Mouse (Mus musculus) layer of hippocampus, postnatal 36 days (tissue): ENCODE results near the gene Bmpr1b. TPM values are rescaled to one million over a fixed set of nuclear protein-coding genes. Genes with fewer than 3 reads are reported as not detected.
"Not testable (repeated sequence)": the region's sequence is repeated elsewhere in the genome, so short reads cannot be mapped to it uniquely, and the experiment has no call there.

Source experiments
- DNase-seq, 2 experiments: peaks; one replicate each; pipeline ENCODE4 v3.0.0; 2022
- total RNA-seq, 2 experiments: library from RNA; stranded (reverse); gene quantifications; 2 replicates each; pipeline ENCODE4 v1.2.3; 2021

Bmpr1b gene
- total RNA-seq: 10 to 100 TPM; 18.7 to 19.0 TPM

DNA sequence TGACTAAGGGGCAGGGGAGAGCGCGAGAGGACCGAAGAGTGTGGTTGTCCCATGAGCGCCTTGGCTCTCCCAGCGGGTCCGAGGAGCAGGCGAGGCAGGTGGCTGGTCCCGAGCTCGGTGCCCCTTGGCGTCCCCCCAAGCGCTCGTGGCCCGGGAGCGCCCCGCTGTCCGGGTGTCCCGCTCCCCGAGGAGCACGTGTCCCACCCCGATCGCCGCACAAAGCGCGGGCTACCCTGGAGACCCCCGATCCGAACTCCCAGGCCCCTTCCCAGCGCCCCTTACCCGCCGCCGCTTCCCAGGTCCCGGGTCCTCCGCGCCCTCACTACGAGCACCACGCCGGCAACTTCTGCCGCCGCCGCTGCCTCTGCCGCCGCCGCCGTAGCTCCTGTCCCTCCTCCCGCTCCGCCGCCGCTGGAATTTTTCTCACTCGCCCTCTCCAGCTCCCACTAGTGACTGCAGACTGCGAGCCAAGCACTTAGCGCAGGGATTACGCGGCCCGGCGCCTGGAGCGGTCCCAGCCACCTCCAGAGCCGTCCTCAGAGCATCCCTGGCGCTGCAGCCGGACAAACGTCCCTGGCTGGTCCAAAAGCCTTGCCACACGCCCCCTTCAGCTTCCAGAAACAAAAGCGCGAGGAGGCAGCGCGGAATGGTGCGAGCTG, at the start of gene Bmpr1b:
Bmpr1b (minus strand) TSS at position 563 of the 659 bp plus-strand sequence.
- peak; percentile 51 to 61 for DNase-seq

DNA sequence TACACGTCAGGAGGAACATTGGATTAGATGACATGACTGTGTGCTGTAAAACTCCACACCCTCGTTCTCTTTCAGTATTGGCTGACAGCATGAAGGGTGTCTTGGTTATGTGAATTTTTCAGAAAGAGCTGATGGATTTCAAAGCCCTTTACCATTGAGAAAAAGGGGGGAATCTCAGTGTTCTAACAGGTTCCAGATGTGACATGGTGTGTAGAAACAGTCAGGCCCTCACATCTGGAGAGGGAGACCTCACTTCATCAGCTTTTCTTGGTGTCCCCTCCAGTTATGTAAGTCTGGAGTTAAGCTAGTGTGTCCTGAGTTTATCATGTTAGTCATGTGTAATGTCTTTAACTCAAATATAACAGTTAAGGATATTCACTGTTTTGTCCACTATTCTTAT, 43.6 kb upstream of the Bmpr1b start:
- DNase-seq: no peak

DNA sequence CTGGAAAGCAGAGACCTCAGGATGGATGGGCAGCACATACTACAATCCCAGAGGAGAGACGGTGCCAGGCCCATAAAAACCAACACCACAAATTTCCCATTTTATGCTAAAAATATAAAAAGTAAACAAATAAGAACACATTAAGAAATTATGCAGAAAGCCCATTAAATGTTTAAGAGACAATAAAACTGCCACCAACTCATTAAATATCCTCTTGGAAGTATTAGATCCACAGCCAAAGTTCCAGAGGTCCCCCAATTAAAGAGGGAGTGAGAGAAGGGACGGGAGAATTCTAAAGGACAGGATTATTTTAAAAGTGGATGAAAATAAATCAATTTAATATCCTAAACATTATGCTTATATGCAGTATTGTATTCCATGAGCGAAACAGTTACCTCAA, 43.0 kb upstream of the Bmpr1b start:
- DNase-seq: no peak

DNA sequence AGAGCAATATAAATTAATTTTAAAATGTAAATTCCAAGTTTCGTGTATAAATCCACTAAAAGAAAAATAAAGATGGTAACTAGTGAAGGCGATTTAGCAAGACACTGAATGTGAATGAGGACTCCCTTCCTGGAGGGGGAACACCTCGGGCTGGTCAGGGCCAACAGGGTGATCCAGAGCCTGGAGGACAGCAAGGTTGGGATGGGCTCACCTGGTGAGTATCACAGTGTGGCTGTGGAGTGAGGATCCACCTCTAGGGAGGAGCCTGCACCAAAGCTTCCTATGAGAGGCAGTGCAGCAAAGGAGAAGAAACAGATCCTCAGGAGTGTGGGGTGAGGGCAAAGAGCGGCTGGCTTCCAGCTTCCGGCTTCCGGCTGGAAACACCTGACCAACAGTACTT, 40.8 kb upstream of the Bmpr1b start:
- no peak for DNase-seq

DNA sequence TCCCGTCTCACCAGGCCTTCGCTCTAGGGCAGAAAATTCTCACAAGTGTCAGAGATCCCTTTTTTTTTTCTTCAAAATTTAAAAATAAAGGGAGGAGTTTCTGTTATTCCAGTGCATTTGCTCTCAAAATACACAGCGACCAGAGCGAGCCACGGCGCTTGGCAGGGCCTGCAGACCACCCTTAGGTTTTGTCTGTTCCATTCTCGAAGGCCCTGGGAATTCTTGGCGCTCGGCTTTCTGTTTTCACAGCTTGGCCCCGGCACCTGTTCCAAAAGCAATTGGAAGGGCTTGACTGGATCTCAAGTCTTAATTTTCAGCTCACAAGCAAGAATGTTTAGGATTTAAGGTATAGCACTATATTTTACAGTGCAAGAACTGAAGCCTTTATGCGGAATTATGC, 39.8 kb upstream of the Bmpr1b start:
- no peak for DNase-seq

DNA sequence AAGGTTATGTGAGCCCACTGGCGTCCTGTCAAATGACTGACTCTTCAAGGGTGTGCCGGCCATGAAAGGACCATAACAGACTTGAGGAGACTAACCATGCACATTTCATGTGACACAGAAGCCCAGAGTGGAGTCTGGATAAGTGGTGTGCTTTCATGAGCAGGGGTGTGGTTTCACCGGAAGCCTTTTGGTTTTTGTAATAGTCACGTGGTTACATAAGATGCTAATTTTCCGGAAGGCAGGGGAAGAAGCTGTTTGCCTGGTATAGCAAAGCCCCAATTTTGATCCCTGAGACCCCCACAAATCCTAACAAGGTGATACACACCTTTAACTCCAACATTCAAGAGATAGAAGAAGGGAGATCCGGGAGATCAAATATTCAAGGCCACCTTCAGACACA, 38.3 kb upstream of the Bmpr1b start:
- no peak for DNase-seq

DNA sequence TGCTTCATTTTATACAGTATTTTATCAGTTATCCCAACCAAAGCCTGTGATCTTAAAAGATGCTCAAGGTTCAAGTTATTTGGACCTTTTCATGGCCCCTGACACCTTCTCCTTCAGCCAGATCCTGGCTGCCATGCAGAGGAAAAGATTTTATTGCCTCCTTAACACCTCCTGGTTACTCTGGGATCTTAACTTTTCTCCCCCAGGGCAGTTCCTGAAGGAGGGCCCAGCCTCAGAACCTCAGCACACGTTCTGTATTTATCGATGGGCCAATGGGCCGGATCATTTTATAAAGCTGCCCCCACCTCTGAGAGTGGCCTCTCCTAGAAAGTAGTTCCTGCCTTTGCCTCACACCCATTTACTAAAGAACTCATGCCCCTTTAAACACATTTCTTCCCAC, 37.1 kb upstream of the Bmpr1b start:
- DNase-seq: no peak

DNA sequence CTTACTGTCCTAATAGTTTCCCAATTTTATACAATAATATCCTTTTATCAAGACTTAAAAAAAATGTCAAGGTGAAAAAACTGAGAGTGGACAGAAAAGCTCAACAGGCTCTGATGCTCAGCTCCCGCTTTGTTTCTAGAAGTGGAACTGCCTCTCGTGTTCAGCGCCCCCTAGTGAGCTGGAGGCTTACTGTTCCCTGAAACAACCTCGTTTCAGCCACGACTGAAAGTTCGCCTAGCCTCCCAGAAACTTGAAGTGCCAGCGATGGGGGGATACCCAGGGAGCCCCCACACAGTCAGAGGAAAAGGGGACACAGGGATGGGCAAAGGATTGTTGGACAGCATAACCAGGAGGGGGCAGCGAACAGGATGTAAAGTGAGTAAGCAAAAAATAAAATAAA, 26.9 kb upstream of the Bmpr1b start:
- no peak for DNase-seq

DNA sequence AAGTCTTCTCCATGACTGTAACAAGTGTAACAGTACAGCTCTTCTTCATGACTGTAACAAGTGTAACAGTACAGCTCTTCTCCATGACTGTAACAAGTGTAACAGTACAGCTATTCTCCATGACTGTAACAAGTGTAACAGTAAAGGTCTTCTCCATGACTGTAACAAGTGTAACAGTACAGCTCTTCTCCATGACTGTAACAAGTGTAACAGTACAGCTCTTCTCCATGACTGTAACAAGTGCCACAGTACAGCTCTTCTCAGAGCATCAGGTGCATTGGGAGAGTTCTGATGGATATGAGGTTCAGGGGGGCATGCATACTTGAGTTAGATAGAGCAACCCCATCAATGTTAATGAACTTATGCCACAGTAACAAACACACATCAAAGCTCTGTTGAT, 22.4 kb upstream of the Bmpr1b start:
- not testable (repeated sequence) for DNase-seq

DNA sequence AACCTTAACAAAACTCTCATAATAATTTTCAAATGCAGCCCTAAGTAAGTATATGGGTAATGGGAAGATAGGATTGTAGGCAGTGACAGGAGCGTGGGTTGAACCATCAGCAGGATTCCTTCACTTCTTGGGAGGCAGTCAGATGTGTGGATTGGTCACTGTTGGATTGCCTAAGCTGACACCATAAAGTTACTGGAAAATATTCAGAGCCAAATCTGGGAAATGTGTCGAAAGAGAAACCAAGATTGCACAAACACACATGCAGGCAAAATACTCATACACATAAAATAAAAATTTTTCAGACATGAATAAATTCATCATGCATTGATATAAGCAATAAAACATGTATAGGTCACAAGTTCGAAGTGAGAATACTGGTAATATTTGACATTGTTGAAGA, 17.3 kb upstream of the Bmpr1b start:
- no peak for DNase-seq

DNA sequence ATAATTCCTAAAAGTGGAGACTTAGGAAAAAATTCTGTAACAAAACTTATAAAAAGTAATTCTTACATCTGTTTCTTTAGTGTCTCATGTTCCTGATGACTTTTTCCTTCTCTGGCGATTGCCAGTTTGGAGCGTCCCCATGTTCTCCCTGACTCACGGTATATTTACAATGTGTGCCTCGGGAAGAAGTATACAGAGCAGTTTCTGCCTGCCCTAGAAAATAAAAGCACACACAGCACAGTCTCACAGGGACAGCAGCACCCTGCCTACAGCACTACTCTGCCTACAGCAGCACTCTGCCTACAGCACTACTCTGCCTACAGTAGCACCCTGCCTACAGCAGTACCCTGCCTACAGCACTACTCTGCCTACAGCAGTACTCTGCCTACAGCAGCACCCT, 4.8 kb upstream of the Bmpr1b start:
- DNase-seq: no peak

DNA sequence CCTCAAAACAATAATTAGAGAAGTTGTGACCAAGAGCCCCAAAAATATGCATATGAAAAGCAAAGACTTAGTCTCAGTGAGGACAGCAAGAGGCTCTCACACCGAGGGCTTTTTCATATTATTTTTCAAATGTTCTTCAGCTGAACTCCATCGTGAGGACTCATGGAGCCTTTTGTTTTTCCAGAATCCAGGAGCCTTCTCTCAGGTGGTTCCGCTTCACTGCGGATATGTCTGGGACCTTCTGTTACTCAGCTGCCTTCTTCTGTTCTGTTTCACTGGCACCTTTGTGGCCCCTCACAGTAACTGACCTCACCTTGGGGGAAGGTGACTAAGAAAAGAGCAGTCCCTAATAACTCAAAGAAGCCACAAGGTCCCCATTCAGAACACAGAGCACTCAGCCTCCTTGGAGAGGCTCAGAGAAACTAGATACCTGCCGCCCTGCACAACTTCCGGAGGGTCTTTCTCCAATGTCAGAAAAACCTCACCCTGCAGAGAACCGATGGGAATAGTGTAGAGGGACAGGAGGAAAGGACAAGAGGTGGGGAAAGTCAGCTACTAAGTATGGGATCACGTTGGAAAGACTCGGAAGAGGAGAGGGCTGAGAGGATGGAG, 868 bp downstream of the Bmpr1b start:
- DNase-seq: no peak

DNA sequence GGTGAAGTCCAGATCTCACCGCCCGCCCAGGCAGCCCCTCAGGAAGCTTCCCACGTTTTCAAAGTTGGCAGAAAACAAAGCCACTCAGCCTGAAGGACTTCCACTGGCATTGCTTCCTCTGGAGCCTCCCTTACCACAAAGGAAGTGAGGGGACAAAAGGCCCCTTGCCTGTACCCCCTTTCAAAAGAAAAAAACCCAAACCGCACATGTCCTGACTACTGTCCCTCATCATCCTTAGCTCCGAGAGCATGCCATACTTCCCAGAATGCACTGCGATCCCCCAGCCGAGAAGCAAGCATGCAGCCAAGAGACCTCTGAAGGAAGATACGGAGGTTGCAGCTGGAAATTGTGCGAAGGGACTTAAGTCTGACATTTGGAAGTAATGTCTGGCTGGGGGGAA, 4.2 kb downstream of the Bmpr1b start:
- DNase-seq: no peak

DNA sequence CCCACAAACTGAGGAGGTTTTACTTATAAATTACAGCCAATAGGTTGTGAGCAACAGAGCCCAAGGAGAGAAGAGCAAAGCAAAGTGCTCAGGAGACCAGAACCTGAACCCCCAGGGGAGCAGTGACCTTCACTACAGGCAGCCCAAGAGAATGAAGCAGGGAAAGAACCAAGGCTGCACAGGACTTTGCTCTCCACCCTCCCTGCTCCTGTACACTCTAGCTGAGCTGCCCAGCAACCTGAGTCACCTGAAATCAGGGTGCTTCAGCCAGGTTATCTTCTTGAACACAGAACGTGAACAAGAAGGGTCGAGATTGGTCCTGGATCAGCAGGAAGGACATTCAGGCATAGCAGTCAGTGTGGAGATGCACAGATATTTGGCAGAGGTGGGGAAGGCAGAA, 5.3 kb downstream of the Bmpr1b start:
- DNase-seq: no peak

DNA sequence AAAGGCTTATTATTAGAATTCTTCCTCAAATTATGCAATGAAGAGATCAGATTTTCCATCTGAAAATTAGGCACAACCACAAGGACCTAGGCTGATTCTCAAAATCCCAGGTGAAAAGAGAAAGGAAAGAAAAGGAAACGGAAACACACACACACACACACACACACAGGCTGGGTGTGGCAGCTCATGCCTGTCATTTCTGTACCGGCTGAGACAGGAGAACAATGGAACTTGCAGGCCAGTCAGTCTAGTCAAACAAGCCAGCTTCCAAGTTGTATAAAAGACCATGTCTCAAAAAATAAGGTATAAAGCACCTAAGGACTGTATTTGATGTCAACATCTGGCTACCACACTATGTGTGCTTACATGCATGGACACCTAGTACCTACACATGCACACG, 7.8 kb downstream of the Bmpr1b start:
- DNase-seq: no peak

DNA sequence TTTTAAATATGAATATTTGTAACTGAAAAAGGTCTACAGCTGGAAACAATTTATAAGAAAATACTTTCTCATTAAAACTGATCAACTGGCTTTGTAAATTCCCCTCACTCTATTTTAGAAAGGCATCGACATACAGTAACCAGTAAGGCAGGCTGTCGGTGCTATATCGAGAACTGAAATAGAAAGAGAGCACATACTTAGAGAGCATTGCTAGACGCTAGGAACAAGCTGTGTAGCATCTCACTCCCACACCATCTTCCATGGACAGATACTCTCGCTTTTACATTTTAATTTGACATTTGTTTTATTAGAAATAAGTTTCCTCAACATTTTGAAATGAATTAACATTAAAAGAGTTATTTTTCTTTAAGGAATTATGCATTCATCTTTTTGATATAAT, 17.2 kb downstream of the Bmpr1b start:
- no peak for DNase-seq

DNA sequence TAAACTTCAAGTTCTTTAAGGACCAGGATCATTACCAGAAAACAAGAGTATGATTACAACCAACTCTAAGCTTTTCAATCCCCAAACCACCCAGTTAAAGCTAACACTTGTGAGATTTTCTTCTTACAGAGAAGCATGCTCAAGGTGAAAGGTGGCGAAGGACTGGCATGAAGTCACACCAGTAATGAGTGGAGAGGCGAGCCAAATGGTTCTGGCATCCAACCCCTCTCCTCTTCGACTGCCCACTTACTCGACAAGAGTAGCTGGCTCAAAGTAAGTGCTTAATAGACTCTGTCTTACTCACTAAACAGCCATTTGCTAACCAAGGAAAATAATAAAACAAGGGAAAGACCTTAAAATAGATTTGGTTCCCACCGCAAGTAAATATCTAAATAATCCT, 30.4 kb downstream of the Bmpr1b start:
- DNase-seq: no peak

DNA sequence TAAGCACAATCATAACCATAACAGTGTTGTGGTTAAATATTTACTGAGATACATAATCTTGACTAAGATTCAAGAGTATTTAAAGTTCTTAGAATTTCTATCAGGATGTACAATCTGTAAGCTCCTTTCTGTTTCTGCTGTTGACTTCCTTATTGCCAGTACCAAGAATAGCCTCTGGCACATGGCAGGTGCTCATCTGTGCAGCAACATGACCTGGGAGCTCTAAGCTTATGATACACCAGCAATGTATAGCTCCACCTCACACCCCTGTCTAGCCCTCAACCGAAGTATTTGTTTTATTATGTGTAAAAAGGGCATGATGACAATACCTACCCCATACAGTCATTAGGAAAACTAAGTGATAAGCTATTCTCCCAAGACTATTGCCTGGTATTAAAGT, 42.8 kb downstream of the Bmpr1b start:
- DNase-seq: no peak

DNA sequence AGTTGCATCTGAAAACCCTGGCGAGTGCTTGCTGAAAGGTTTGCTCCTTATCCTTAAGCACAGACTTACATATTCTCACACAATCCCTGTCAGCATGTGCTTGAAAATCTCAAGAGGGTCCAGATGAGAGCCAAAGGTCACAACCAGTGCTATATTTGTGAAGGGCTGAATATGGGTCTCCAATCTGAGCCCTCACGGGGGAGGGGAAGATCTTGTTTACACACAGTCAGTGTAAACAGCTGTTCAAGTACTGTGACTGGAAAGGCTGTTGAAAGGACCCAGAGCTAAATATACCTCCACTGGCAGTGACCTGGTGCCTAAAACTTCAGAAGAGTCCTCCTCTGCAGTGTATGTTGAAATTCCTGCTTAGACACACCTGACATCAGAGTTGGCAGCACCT, 43.7 kb downstream of the Bmpr1b start:
- DNase-seq: no peak

DNA sequence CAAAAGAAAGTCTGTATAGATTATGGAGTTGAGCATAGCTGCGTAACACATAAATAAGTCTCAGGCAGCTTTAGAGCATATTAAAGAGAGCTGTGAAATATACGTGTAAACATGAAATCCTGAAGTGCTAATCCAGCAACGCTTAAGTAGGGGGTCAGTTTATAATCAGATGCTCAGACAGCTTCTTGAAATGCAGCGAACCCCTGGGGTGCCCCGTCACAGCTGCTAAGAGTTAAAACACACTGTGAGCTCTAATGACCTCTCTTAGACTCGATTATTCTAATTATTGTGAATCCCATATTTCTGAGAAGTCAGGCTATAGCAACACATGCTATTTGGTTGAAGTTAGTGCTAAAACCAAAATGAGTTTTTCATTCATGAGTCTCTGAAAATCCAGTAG, 45.0 kb downstream of the Bmpr1b start:
- no peak for DNase-seq

DNA sequence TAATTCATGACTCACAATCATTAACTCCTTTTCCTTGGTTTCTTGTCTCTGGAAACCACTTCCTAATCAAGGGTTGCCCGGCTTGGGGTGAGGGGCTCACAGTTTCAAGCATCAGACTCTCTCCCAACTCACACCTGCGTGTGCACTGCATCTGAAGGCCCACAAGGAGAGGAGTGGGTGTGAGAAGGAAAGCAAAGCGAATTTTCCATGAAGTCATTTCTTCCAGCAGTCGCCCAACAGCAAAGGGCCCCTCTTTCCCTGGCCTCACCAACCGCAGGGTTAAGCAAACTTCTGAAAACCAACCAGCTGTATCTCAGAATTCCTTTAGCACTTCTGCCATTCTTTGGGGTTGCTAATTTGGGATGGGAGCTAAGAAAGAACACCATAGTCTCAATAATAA, 46.8 kb downstream of the Bmpr1b start:
- no peak for DNase-seq

DNA sequence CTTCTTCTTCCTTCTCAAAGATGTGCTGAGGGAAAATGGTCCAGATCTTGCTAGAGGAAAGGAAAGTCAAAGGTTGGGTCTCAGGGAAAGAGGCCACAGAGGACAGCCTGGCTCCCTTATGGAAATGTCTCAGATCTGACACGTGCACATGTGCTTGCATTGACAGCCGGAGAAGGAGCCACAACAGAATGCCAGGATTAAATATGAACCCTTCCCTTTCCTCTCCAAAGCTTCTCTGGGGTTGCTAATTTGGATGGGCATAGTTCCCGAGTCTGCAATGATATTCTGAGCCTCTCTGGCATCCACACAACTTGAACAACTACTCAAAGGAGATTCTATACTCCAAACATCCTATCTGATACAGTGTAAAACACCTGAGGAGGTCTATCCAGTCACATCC, 48.4 kb downstream of the Bmpr1b start:
- no peak for DNase-seq

DNA sequence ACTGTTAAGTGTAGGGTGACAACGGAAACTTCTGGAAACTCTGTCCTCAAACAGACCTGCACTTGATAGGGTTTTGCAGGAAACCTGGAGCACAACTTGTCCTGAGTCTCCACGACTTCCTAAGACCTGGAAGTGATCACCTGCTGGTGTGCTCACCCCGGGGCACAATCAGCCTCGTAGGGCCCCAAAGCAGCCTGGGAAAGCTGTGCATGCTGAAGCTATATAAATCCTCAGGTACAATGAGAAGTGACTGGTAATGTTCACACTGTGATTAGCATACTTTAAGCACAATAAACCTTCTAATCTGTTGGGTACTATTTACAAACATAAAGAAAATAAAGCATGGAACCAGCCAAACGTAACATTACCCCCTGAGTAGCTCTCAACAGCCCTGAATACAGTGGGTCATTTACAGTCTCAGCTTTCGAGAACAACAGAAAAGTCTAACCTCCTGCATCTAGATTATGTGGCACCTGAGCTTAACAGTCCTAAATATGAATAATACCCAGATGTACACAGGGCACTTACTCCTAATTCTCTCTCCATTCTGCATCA, 54.4 kb downstream of the Bmpr1b start:
- no peak for DNase-seq

DNA sequence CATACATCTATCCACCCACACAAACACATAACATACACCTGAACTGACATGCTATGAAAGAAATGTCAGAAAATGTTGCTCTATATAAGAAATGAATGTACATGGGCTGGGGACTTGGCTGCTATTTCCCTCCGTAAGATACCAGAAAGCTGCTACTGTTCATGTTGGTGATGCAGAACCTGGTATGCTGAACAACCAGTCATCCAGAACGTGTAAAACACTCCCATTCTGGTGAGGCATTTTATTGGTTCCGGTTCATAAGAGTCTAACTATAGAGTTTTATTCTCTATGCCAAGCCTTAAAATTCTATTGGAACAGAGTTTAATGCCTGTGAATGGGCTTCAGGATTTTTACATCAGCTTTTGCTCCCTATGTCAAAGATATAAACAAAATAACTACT, 55.0 kb downstream of the Bmpr1b start:
- DNase-seq: no peak

DNA sequence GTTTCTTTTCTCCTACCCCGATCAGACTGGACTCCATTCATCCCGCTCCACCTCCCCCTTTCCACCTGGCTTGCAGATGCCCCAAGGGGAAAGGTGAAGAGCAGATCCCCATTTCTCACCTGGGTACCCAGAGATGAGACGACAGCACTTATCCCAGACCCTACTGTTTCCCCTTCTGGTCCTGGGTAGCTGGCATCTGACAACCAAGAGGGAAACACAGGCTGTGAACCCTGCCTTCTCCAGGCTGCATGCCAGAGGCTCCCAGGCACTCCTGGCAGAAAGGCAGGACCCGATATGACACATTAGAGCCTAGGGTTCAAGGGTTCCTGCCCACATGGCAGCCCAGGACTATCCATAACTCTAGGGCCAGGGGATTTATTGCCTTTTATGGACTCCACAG, 56.0 kb downstream of the Bmpr1b start:
- DNase-seq: no peak
